Mouse (Mus musculus): ENCODE measurements around the gene Nosip.

GRCm38 (mm10) chr7:45058607-45059571 lies 3.3 kb upstream of the Nosip start:
- TF ChIP-seq POLR2A (IDR thresholded peaks at IDR 0.05; ENCODE audit: low read depth, low read length) (no peak), CTCF (IDR thresholded peaks at IDR 0.05; ENCODE audit: extremely low read depth, insufficient read length, insufficient replicate concordance, low read depth, low read length) (no peak)

Data from small intestine, adult 2 months (tissue).